In the genomic region with DNA sequence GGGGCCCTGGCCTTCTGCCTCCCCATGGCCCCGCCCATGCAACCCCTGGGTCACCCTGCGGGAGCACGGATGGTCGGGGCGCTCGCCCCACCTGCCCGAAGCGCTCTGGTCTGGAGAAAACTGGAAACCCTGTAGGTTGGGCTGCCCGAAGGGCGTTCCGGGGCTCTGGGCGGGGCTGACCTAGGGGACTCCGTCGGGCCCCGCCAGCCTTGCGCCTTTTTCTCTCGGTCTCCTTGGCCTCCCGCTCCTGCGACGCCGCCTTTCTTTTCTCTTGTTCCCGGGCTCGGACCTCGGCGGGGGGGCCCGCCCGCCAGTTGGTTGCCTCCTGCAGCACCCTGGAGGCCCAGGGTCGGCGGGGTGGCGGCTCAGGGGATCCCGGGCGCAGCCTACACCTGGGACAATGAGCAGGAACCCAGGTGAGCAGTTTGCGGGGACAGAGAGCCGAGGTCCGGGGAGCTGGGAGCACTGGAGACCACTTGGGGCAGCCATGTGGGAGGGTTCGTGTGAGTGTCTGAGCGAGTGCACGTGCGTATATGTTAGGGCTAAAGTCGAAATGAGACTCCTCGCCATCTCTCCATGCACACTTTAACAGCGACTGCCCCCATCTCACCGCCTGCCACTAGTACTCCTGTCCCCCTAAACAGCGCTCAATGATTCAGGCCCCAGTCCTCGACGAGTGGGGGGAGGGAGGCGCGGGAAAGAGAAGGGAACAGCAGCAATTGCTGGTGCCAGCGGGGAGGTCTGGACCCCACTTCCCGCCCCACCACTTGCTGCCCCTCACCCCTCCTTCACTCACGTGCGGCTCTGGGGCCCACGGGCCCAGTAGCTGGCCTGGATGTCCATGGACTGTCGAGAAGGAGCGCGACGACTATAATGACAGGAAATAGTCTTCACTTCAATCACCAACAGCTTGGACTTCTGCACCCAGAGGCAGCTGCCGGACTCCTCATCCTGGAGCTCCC, we compare ENCODE assay signal across 9 mouse cellular contexts. TPM values are rescaled to one million over a fixed set of nuclear protein-coding genes. Genes with fewer than 3 reads are reported as not detected.
DNase-seq lines count a peak whose midpoint lies in the region; ATAC-seq lines count a peak whose summit lies in the region.
"Had no signal": no experiment of that assay in that cellular context is flagged by ENCODE, and none has a peak within 500 bp of the region (broad histone marks: within the 10 kb centered on the region; RNA-seq: fewer than 3 reads in every experiment).

No protein-coding gene starts in this region.

- ATAC-seq in heart, embryonic 15.5 days (replicated peaks; ENCODE audit: insufficient number of reproducible peaks, insufficient read depth, low FRiP score, low read depth) = no peak
- no peak for ATAC-seq in neural tube, embryonic 12.5 days (ENCODE audit: low FRiP score, low read depth)

- H3K27ac ChIP-seq in heart, embryonic 15.5 days = no peak overlapping the region
- peak overlapping the region; percentile 44 for H3K27ac ChIP-seq in limb, embryonic 10.5 days
- no peak overlapping the region for H3K27ac ChIP-seq in neural tube, embryonic 12.5 days

- no peaks in the 10 kb centered on the region for H3K9me3 ChIP-seq in heart, embryonic 15.5 days (replicated peaks)
- no peaks in the 10 kb centered on the region for H3K9me3 ChIP-seq in limb, embryonic 10.5 days (replicated peaks)
- H3K9me3 ChIP-seq in neural tube, embryonic 12.5 days = no peaks in the 10 kb centered on the region

- peak overlapping the region; percentile 95 for H3K4me2 ChIP-seq in heart, embryonic 15.5 days
- peak overlapping the region; percentile 69 for H3K4me2 ChIP-seq in neural tube, embryonic 12.5 days (replicated peaks)

- 2% methylated on average over 56 of the region's 58 CpGs for WGBS in heart, embryonic 15.5 days
- 1% methylated on average over 56 of the region's 58 CpGs for WGBS in limb, embryonic 10.5 days
- WGBS in neural tube, embryonic 12.5 days = 1% methylated on average over 58 of the region's 58 CpGs

- peaks cover 68% of the 10 kb centered on the region for H3K4me1 ChIP-seq in heart, embryonic 15.5 days (replicated peaks)
- peaks cover 49% of the 10 kb centered on the region for H3K4me1 ChIP-seq in limb, embryonic 10.5 days
- H3K4me1 ChIP-seq in neural tube, embryonic 12.5 days = peaks cover 42% of the 10 kb centered on the region

- H3K9ac ChIP-seq in heart, embryonic 15.5 days = peak overlapping the region; percentile 39; the same call in 1 of the 2 replicates
- H3K9ac ChIP-seq in neural tube, embryonic 12.5 days = peak overlapping the region; percentile 51

- H3K36me3 ChIP-seq in heart, embryonic 15.5 days = peaks cover 6% of the 10 kb centered on the region; the same call in 1 of the 2 replicates
- peaks cover 18% of the 10 kb centered on the region for H3K36me3 ChIP-seq in limb, embryonic 10.5 days
- H3K36me3 ChIP-seq in neural tube, embryonic 12.5 days = peaks cover 7% of the 10 kb centered on the region; the same call in 1 of the 2 replicates

- DNase-seq in kidney, adult 18-20 months = peak; percentile 40
- DNase-seq in kidney, adult 8-10 months = no peak
- DNase-seq in brain, adult 2 months (ENCODE audit: low read depth, low spot score) = peak; percentile 39
- peak; percentile 63 for DNase-seq in limb, embryonic 10.5 days (ENCODE audit: low spot score)
- DNase-seq in left cerebral cortex, adult 18-20 months (ENCODE audit: low spot score in 2 of 2) = no peak
- DNase-seq in adrenal gland, adult 8-10 months = no peak

- peak overlapping the region; percentile 49 for H3K4me3 ChIP-seq in heart, embryonic 15.5 days
- H3K4me3 ChIP-seq in limb, embryonic 10.5 days = peak overlapping the region; percentile 51
- H3K4me3 ChIP-seq in neural tube, embryonic 12.5 days = peak overlapping the region; percentile 40

- H3K27me3 ChIP-seq in heart, embryonic 15.5 days = peaks cover 75% of the 10 kb centered on the region
- H3K27me3 ChIP-seq in limb, embryonic 10.5 days (ENCODE audit: low read depth, poor library complexity, severe bottlenecking) = peaks cover 95% of the 10 kb centered on the region
- peaks cover 84% of the 10 kb centered on the region for H3K27me3 ChIP-seq in neural tube, embryonic 12.5 days (replicated peaks)

RNA-seq across cellular contexts. Expression of gene Ddn, which starts 2.2 kb away (rescaled TPM):
- polyA plus RNA-seq in heart, embryonic 15.5 days (2015; fragmentation: Nextera tagmentation; extraction: Ambion mirVana) = 0.32 and 0.66 TPM in 2 replicates
- not detected in 2 replicates for polyA plus RNA-seq in limb, embryonic 10.5 days (2016; fragmentation: Nextera tagmentation; extraction: Ambion mirVana)
- 0.47 and 0.82 TPM in 2 replicates for polyA plus RNA-seq in neural tube, embryonic 12.5 days (2016; fragmentation: Nextera tagmentation; extraction: Ambion mirVana)
- total RNA-seq in left cerebral cortex, adult 18-20 months (2021) = 100 to 1,000 TPM; 778 to 797 TPM
- 1 to 10 TPM in 1 of 4 experiments, under 1 TPM in 3; 0.29 to 1.1 (median 0.61) TPM for total RNA-seq in adrenal gland, adult 8-10 months (2022)

RNA-seq across cellular contexts. Expression of gene Wnt1, which starts 17.4 kb away (rescaled TPM):
- not detected in 2 replicates for polyA plus RNA-seq in heart, embryonic 15.5 days (2015; fragmentation: Nextera tagmentation; extraction: Ambion mirVana)
- not detected in 2 replicates for polyA plus RNA-seq in limb, embryonic 10.5 days (2016; fragmentation: Nextera tagmentation; extraction: Ambion mirVana)
- polyA plus RNA-seq in neural tube, embryonic 12.5 days (2016; fragmentation: Nextera tagmentation; extraction: Ambion mirVana) = 7.5 and 12.3 TPM in 2 replicates
- total RNA-seq in left cerebral cortex, adult 18-20 months (2021) = not detected
- total RNA-seq in adrenal gland, adult 8-10 months (2022) = not detected
- total RNA-seq: left cerebral cortex, postnatal 36 days had no signal

RNA-seq across cellular contexts. Expression of gene Prkag1, which starts 24.2 kb away (rescaled TPM):
- 93.5 and 100 TPM in 2 replicates for polyA plus RNA-seq in heart, embryonic 15.5 days (2015; fragmentation: Nextera tagmentation; extraction: Ambion mirVana)
- 92.3 and 97.7 TPM in 2 replicates for polyA plus RNA-seq in limb, embryonic 10.5 days (2016; fragmentation: Nextera tagmentation; extraction: Ambion mirVana)
- 70.1 and 79.2 TPM in 2 replicates for polyA plus RNA-seq in neural tube, embryonic 12.5 days (2016; fragmentation: Nextera tagmentation; extraction: Ambion mirVana)
- total RNA-seq in left cerebral cortex, adult 18-20 months (2021) = 10 to 100 TPM; 54.6 to 56.2 TPM
- 10 to 100 TPM; 76.0 to 83.8 (median 79.2) TPM for total RNA-seq in adrenal gland, adult 8-10 months (2022)

RNA-seq across cellular contexts. Expression of gene Wnt10b, which starts 29.1 kb away (rescaled TPM):
- 0.46 TPM in 1 of 2 replicates, not detected in the other for polyA plus RNA-seq in heart, embryonic 15.5 days (2015; fragmentation: Nextera tagmentation; extraction: Ambion mirVana)
- polyA plus RNA-seq in limb, embryonic 10.5 days (2016; fragmentation: Nextera tagmentation; extraction: Ambion mirVana) = 0.62 and 0.99 TPM in 2 replicates
- 0.26 and 0.53 TPM in 2 replicates for polyA plus RNA-seq in neural tube, embryonic 12.5 days (2016; fragmentation: Nextera tagmentation; extraction: Ambion mirVana)
- total RNA-seq in left cerebral cortex, adult 18-20 months (2021) = 1 to 10 TPM in 1 of 2 experiments, under 1 TPM in 1; 0.63 to 1.1 TPM
- total RNA-seq in adrenal gland, adult 8-10 months (2022) = 10 to 100 TPM in 1 of 4 experiments, 1 to 10 TPM in 1, under 1 TPM in 2; 0.49 to 12.9 (median 5.0) TPM

RNA-seq across cellular contexts. Expression of gene Arf3, which starts 44.1 kb away (rescaled TPM):
- polyA plus RNA-seq in heart, embryonic 15.5 days (2015; fragmentation: Nextera tagmentation; extraction: Ambion mirVana) = 29.5 and 41.5 TPM in 2 replicates
- 44.3 and 49.1 TPM in 2 replicates for polyA plus RNA-seq in limb, embryonic 10.5 days (2016; fragmentation: Nextera tagmentation; extraction: Ambion mirVana)
- polyA plus RNA-seq in neural tube, embryonic 12.5 days (2016; fragmentation: Nextera tagmentation; extraction: Ambion mirVana) = 69.7 and 77.4 TPM in 2 replicates
- 100 to 1,000 TPM; 724 to 773 TPM for total RNA-seq in left cerebral cortex, adult 18-20 months (2021)
- 100 to 1,000 TPM; 153 to 163 (median 159) TPM for total RNA-seq in adrenal gland, adult 8-10 months (2022)

Comparison
In these comparisons a context has a peak if more than half of its experiments do, and no peak if none do; other contexts are left out.
1. DNase-seq: peak in kidney, adult 18-20 months (single experiment), brain, adult 2 months (single experiment) and limb, embryonic 10.5 days (single experiment); none in kidney, adult 8-10 months (0 of 2), left cerebral cortex, adult 18-20 months (0 of 2) and adrenal gland, adult 8-10 months (single experiment).
2. Peak in every context shown above with its lines, with median percentiles within 50 percentile points of each other: H3K4me3 ChIP-seq.